Mouse (Mus musculus) forebrain, postnatal 0 days (tissue): Measurements from ENCODE around the gene Clec4a3. TPM values are rescaled to one million over a fixed set of nuclear protein-coding genes. Genes with fewer than 3 reads are reported as not detected.
"Not testable (repeated sequence)": the region's sequence is repeated elsewhere in the genome, so short reads cannot be mapped to it uniquely, and the experiment has no call there.

Experiments used
- ATAC-seq: fragments of 200-750 bp; cut with Nextera tagmentation; 2 replicates; pipeline ENCODE4 v1.8.0; 2017; ENCODE audit warnings: mild to moderate bottlenecking, moderate library complexity
- DNase-seq: peaks from one replicate; pipeline ENCODE4 v3.0.0-alpha.2; 2015
- H3K27ac ChIP-seq: fragments of 300-500 bp; sonication (generic); 2 replicates; pipeline ENCODE4 v1.5.1; 2014; ENCODE audit warnings: low read depth, mild to moderate bottlenecking, antibody characterized with exemption, low read length, moderate library complexity, mixed read lengths
- H3K27me3 ChIP-seq: fragments of 300-500 bp; sonication (generic); 2 replicates; pipeline ENCODE4 v1.6.1; 2014; ENCODE audit warnings: mild to moderate bottlenecking, low read length, mixed read lengths; ENCODE audit not compliant: insufficient read depth
- H3K36me3 ChIP-seq: fragments of 300-500 bp; sonication (generic); 2 replicates; pipeline ENCODE4 v1.6.1; 2014; ENCODE audit warnings: mild to moderate bottlenecking, moderate library complexity; ENCODE audit not compliant: insufficient read depth
- H3K4me1 ChIP-seq: fragments of 300-500 bp; sonication (generic); 2 replicates; pipeline ENCODE4 v1.6.1; 2014; ENCODE audit warnings: antibody characterized with exemption; ENCODE audit not compliant: insufficient read depth
- H3K4me2 ChIP-seq: fragments of 300-500 bp; sonication (generic); 2 replicates; pipeline ENCODE4 v1.6.1; 2014; ENCODE audit warnings: low read depth, mild to moderate bottlenecking, moderate library complexity
- H3K4me3 ChIP-seq: fragments of 300-500 bp; sonication (generic); 2 replicates; pipeline ENCODE4 v1.5.1; 2014; ENCODE audit warnings: low read depth, low read length, mixed read lengths
- H3K9ac ChIP-seq: fragments of 300-500 bp; sonication (generic); 2 replicates; pipeline ENCODE4 v1.6.1; 2014; ENCODE audit warnings: mild to moderate bottlenecking
- H3K9me3 ChIP-seq: fragments of 300-500 bp; sonication (generic); 2 replicates; pipeline ENCODE4 v1.6.1; 2016; ENCODE audit warnings: low read length
- CTCF ChIP-seq: sonication (generic); IDR thresholded peaks from 2 replicates; pipeline ENCODE4 v1.5.1; 2016; ENCODE audit warnings: antibody characterized with exemption, control low read depth, low read depth
- WGBS: fragments of 180-500 bp; shearing (Covaris S2); extraction: QIAGEN DNeasy Blood & Tissue Kit; methylation state at CpG from one replicate; pipeline ENCODE4 v1.1.7; 2014; 5-methylcytosine and 5-hydroxymethylcytosine counted together
- polyA plus RNA-seq: library from polyadenylated mRNA; unstranded; fragments of >200 nt; fragmentation: Nextera tagmentation; extraction: Ambion mirVana; gene quantifications from 2 replicates; pipeline ENCODE4 v1.2.1, GENCODE M21; 2015
- total RNA-seq: library from RNA; depleted of rRNA; stranded (reverse); fragments of >200 nt; gene quantifications from 2 replicates; pipeline ENCODE4 v1.2.3, GENCODE M21; 2014; rRNA removed

The Clec4a3 gene
- total and polyA plus RNA-seq, 2 experiments from 2014 or later: 0.57 to 1.5 TPM

DNA sequence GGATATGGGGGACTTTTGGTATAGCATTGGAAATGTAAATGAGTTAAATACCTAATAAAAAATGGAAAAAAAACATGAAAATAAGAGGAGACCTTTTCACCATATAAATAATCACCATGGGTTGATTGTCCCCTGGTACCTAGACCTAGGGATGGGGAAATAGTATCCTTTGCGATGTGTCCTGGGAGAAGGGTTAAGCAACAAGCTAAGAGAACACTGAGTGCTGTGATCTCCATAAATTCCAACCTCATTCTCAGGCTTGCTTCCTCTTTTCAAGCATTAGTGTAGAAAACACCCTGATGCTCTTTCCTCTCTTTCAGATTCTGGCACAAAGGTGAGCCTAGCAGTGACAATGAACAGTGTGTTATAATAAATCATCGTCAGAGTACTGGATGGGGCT, 16.7 kb downstream of the Clec4a3 start:
- Histone ChIP-seq H3K4me2 (no peak overlapping the region), H3K27me3 (no peaks in the 10 kb centered on the region), H3K4me3 (no peak overlapping the region), H3K9ac (no peak overlapping the region), H3K4me1 (no peaks in the 10 kb centered on the region), H3K9me3 (no peaks in the 10 kb centered on the region), H3K36me3 (no peaks in the 10 kb centered on the region), H3K27ac (no peak overlapping the region)
- DNase-seq (no peak), ATAC-seq (no peak)
- 87% methylated on average over 2 of the region's 2 CpGs for WGBS
- TF ChIP-seq CTCF: no peak

DNA sequence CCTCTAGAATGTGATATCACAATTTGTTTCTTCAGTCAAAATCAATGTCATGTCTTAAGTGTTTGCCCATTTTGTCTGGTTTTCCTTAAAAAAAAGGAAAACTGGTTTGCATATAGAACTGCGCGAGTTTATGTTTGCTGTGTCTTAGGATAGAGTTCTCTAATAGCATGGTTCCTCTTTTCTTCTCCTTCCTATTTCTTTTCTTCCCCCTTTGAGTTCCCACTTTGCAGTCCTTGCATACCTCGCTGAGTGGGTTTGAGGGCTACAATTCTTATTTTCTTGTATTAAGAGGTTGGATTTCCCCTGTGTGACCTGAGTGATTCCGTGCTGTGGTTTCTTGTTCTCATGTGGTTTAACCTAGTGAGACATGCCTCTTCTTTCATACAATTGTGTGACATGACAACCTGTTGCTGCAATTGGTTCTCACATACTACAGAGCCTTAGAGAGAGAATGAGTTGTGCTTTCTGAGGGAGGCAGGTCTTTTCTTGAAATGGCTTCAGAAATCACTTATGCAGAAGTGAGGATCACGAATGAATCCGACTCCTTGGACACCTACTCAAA, 37.6 kb downstream of the Clec4a3 start, which contains the start of gene Clec4a4:
TSS of gene Clec4a4 (plus strand) at position 492 of the 562 bp plus-strand sequence.
- TF ChIP-seq CTCF: no peak
- WGBS: 85% methylated on average over 6 of the region's 6 CpGs
- no peak within 1 kb of the TSS for H3K4me2 ChIP-seq

DNA sequence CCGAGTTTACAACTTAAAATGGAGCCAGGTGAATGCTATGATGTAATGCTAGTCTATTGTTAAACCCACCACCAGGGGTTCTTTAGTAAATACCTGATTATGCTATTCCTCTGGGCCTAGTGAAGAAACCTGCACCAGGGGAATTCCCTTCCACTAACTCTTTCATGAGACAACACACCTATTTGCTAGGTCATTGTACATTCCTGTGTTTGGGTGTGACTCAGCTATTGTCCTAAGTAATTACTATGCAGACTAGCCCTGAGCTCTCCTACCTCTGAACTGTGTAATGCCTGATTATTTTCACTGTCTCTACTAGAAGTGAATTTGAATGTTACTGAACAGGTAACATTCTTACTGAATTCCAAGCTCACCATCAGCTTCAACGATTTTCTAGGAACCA, 52.4 kb downstream of the Clec4a3 start:
- not testable (repeated sequence) for H3K4me2 ChIP-seq, H3K9me3 ChIP-seq, H3K36me3 ChIP-seq, H3K4me1 ChIP-seq, H3K27me3 ChIP-seq, H3K27ac ChIP-seq, DNase-seq, H3K9ac ChIP-seq, ATAC-seq, H3K4me3 ChIP-seq
- WGBS: 79% methylated on average over 2 of the region's 2 CpGs

More for the DNA sequence above, 37.6 kb downstream of the Clec4a3 start, which contains the start of gene Clec4a4:
- H3K4me3 ChIP-seq: no peak within 1 kb of the TSS
- no peaks in the 10 kb centered on the region for H3K4me1 ChIP-seq
- no peaks in the 10 kb centered on the region for H3K36me3 ChIP-seq
- H3K9me3 ChIP-seq: no peaks in the 10 kb centered on the region
- DNase-seq (no peak), ATAC-seq (no peak)
- H3K27ac ChIP-seq: no peak within 1 kb of the TSS
- no peaks in the 10 kb centered on the region for H3K27me3 ChIP-seq
- no peak within 1 kb of the TSS for H3K9ac ChIP-seq

DNA sequence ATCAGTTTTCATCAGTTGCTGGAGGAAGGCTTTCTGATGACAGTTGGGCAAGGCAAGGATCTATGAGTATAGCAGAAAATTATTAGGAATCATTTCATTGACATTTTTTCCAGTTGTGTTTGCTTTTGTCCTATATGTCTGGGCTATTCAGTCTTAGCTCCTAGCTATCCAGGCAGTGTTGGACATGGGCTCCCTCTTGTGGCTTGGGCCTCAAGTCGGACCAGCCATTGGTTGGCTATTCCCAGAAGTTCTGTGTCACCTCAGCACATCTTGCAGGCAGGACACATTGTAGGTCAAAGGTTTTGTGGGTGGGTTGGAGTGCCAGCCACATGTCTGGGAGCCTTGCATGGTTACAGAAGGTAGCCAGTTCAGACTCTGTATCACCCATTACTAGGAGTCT, 53.3 kb downstream of the Clec4a3 start:
- no peak for TF ChIP-seq CTCF
- ATAC-seq: no peak
- Histone ChIP-seq H3K27me3 (no peaks in the 10 kb centered on the region), H3K4me2 (no peak overlapping the region), H3K4me1 (no peaks in the 10 kb centered on the region), H3K9ac (no peak overlapping the region), H3K27ac (no peak overlapping the region), H3K4me3 (no peak overlapping the region), H3K36me3 (no peaks in the 10 kb centered on the region), H3K9me3 (no peaks in the 10 kb centered on the region)
- WGBS: 64% methylated on average over 1 of the region's 1 CpGs
- no peak for DNase-seq

Other genes starting within 250 kb of the Clec4a3 start
- gene Nanog, start 245.0 kb upstream of the Clec4a3 start, total RNA-seq: not detected in 2 replicates
- gene Nanog, start 245.0 kb upstream of the Clec4a3 start, polyA plus RNA-seq: 0.07 TPM in 1 of 2 replicates, not detected in the other
- gene Slc2a3, start 150.9 kb upstream of the Clec4a3 start, total RNA-seq: 68.9 and 78.2 TPM in 2 replicates
- gene Slc2a3, start 150.9 kb upstream of the Clec4a3 start, polyA plus RNA-seq: 27.3 and 41.6 TPM in 2 replicates
- 16.3 and 23.4 TPM in 2 replicates for gene Foxj2, start 132.6 kb upstream of the Clec4a3 start, total RNA-seq
- gene Foxj2, start 132.6 kb upstream of the Clec4a3 start, polyA plus RNA-seq: 6.7 and 8.1 TPM in 2 replicates
- gene C3ar1, start 96.4 kb upstream of the Clec4a3 start, total RNA-seq: 1.5 and 2.3 TPM in 2 replicates
- gene C3ar1, start 96.4 kb upstream of the Clec4a3 start, polyA plus RNA-seq: 1.7 and 1.8 TPM in 2 replicates
- 131 and 146 TPM in 2 replicates for gene Necap1, start 78.0 kb upstream of the Clec4a3 start, total RNA-seq
- gene Necap1, start 78.0 kb upstream of the Clec4a3 start, polyA plus RNA-seq: 134 and 152 TPM in 2 replicates
- gene Clec4a1, start 30.7 kb upstream of the Clec4a3 start, total RNA-seq: 1.0 and 2.1 TPM in 2 replicates
- 1.8 and 2.3 TPM in 2 replicates for gene Clec4a1, start 30.7 kb upstream of the Clec4a3 start, polyA plus RNA-seq
- gene Clec4a4, start 37.9 kb downstream of the Clec4a3 start, total RNA-seq: 0.33 TPM in 1 of 2 replicates, not detected in the other
- gene Clec4a4, start 37.9 kb downstream of the Clec4a3 start, polyA plus RNA-seq: not detected in 2 replicates
- gene Clec4b1, start 97.4 kb downstream of the Clec4a3 start, total RNA-seq: not detected in 2 replicates
- not detected in 2 replicates for gene Clec4b1, start 97.4 kb downstream of the Clec4a3 start, polyA plus RNA-seq
- gene Clec4a2, start 153.9 kb downstream of the Clec4a3 start, total RNA-seq: 0.57 and 0.77 TPM in 2 replicates
- 1.2 and 1.3 TPM in 2 replicates for gene Clec4a2, start 153.9 kb downstream of the Clec4a3 start, polyA plus RNA-seq
- not detected in 2 replicates for gene Clec4b2, start 220.4 kb downstream of the Clec4a3 start, total RNA-seq
- gene Clec4b2, start 220.4 kb downstream of the Clec4a3 start, polyA plus RNA-seq: not detected in 2 replicates